Mouse (Mus musculus): ENCODE data around the gene Parp6. TPM values are rescaled to one million over a fixed set of nuclear protein-coding genes. Genes with fewer than 3 reads are reported as not detected.

Parp6 gene
- total and polyA plus RNA-seq, 3 experiments: 6.4 to 13.8 TPM; not detected in 1

- TF ChIP-seq CTCF (IDR thresholded peaks at IDR 0.05 in 2 of 3, conservative IDR thresholded peaks at IDR 0.05 in 1 of 3; ENCODE audit: control insufficient read depth in 1 of 3, insufficient read depth in 1 of 3, low read depth in 2 of 3, low read length in 3 of 3, poor library complexity in 1 of 3, severe bottlenecking in 1 of 3): no peak
- no peak for TF ChIP-seq USF2 (IDR thresholded peaks at IDR 0.05; ENCODE audit: borderline replicate concordance in 1 of 2, insufficient read depth in 1 of 2, low read depth in 1 of 2, low read length in 2 of 2)
- peak; percentile 87 for TF ChIP-seq MYC (IDR thresholded peaks at IDR 0.05; ENCODE audit: low read depth, low read length)
Measured at GRCm38 (mm10) chr9:59589703-59590439, 27.2 kb upstream of the Parp6 start (continued).

- no peak overlapping the region for H3K27ac ChIP-seq (ENCODE audit: control insufficient read depth, low read depth, low read length)
- no peaks in the 10 kb centered on the region for H3K79me2 ChIP-seq (ENCODE audit: control insufficient read depth, insufficient read depth, low read length, poor library complexity)
- H3K4me1 ChIP-seq (ENCODE audit: control insufficient read depth in 1 of 2, insufficient read depth in 2 of 2, low read length in 2 of 2): no peaks in the 10 kb centered on the region
- no peaks in the 10 kb centered on the region for H3K36me3 ChIP-seq (ENCODE audit: control insufficient read depth in 1 of 2, insufficient read depth in 2 of 2, low read length in 2 of 2)
- DNase-seq (ENCODE audit: low read depth, low spot score): no peak
- no peak for TF ChIP-seq MYC (IDR thresholded peaks at IDR 0.05; ENCODE audit: low read depth, low read length)
- no peak for TF ChIP-seq ZNF384 (IDR thresholded peaks at IDR 0.05; ENCODE audit: low read depth, low read length)
- no peak for TF ChIP-seq ELF1 (IDR thresholded peaks at IDR 0.05; ENCODE audit: low read depth, low read length)
- TF ChIP-seq ZKSCAN1 (IDR thresholded peaks at IDR 0.05; ENCODE audit: low read depth, low read length): no peak
- no peak for TF ChIP-seq E2F4 (IDR thresholded peaks at IDR 0.05; ENCODE audit: borderline replicate concordance, low read depth, low read length)
- no peak for TF ChIP-seq MEF2A (IDR thresholded peaks at IDR 0.05; ENCODE audit: extremely low read depth, insufficient replicate concordance, low read depth, low read length, poor library complexity, severe bottlenecking)
- TF ChIP-seq SIN3A (IDR thresholded peaks at IDR 0.05; ENCODE audit: low read length): no peak
- no peak for TF ChIP-seq GABPA (IDR thresholded peaks at IDR 0.05; ENCODE audit: low read depth, low read length)
- no peak for TF ChIP-seq EP300 (IDR thresholded peaks at IDR 0.05; ENCODE audit: low read depth in 1 of 2, low read length in 2 of 2)
- no peaks in the 10 kb centered on the region for H3K9me3 ChIP-seq (replicated peaks; ENCODE audit: insufficient read depth, low read length)
- H3K4me3 ChIP-seq (ENCODE audit: control insufficient read depth in 1 of 2, insufficient read depth in 1 of 2, low read depth in 2 of 2, low read length in 2 of 2): no peak overlapping the region
- H3K27me3 ChIP-seq (ENCODE audit: control insufficient read depth in 1 of 2, insufficient read depth in 2 of 2, low read length in 2 of 2): peaks cover 0 to 4% of the 10 kb centered on the region in 2 experiments; a peak in 2 of 4 replicates
- H3K9ac ChIP-seq (ENCODE audit: control insufficient read depth, low read depth, low read length, poor library complexity, severe bottlenecking): no peak overlapping the region
Measured at GRCm38 (mm10) chr9:59601661-59602060, 15.4 kb upstream of the Parp6 start.

GRCm38 (mm10) chr9:59605967-59606366, 11.1 kb upstream of the Parp6 start:
- Histone ChIP-seq H3K9me3 (replicated peaks; ENCODE audit: insufficient read depth, low read length) (no peaks in the 10 kb centered on the region), H3K27ac (ENCODE audit: control insufficient read depth, low read depth, low read length) (no peak overlapping the region), H3K27me3 (ENCODE audit: control insufficient read depth in 1 of 2, insufficient read depth in 2 of 2, low read length in 2 of 2) (peaks cover 0 to 7% of the 10 kb centered on the region in 2 experiments; a peak in 3 of 4 replicates), H3K4me1 (ENCODE audit: control insufficient read depth in 1 of 2, insufficient read depth in 2 of 2, low read length in 2 of 2) (no peaks in the 10 kb centered on the region), H3K36me3 (ENCODE audit: control insufficient read depth in 1 of 2, insufficient read depth in 2 of 2, low read length in 2 of 2) (no peaks in the 10 kb centered on the region), H3K4me3 (ENCODE audit: control insufficient read depth in 1 of 2, insufficient read depth in 1 of 2, low read depth in 2 of 2, low read length in 2 of 2) (no peak overlapping the region), H3K9ac (ENCODE audit: control insufficient read depth, low read depth, low read length, poor library complexity, severe bottlenecking) (no peak overlapping the region), H3K79me2 (ENCODE audit: control insufficient read depth, insufficient read depth, low read length, poor library complexity) (no peaks in the 10 kb centered on the region)
- TF ChIP-seq RCOR1 (IDR thresholded peaks at IDR 0.05; ENCODE audit: low read depth, low read length) (no peak), SMC3 (IDR thresholded peaks at IDR 0.05; ENCODE audit: low read depth, low read length) (peak; percentile 13; the same call in 1 of the 2 replicates), UBTF (IDR thresholded peaks at IDR 0.05; ENCODE audit: borderline replicate concordance, insufficient read depth, low read depth, low read length) (no peak), USF1 (IDR thresholded peaks at IDR 0.05; ENCODE audit: low read depth, low read length) (no peak), POLR2AphosphoS5 (IDR thresholded peaks at IDR 0.05; ENCODE audit: borderline replicate concordance, low read depth, low read length) (no peak), JUND (IDR thresholded peaks at IDR 0.05; ENCODE audit: low read depth, low read length) (no peak), KAT2A (conservative IDR thresholded peaks at IDR 0.05; ENCODE audit: low read depth, low read length) (no peak), SIN3A (IDR thresholded peaks at IDR 0.05; ENCODE audit: low read length) (no peak), CHD1 (IDR thresholded peaks at IDR 0.05; ENCODE audit: low read depth, low read length) (no peak), CTCF (IDR thresholded peaks at IDR 0.05 in 2 of 3, conservative IDR thresholded peaks at IDR 0.05 in 1 of 3; ENCODE audit: control insufficient read depth in 1 of 3, insufficient read depth in 1 of 3, low read depth in 2 of 3, low read length in 3 of 3, poor library complexity in 1 of 3, severe bottlenecking in 1 of 3) (peak in 1 of 3 experiments; percentile 1; a peak in 1 of 6 replicates)
- DNase-seq (ENCODE audit: low read depth, low spot score): no peak

Data from MEL (cell line).